Mouse (Mus musculus) adrenal gland, adult 2 months (tissue): ENCODE measurements around the gene Uhrf1bp1. TPM values are rescaled to one million over a fixed set of nuclear protein-coding genes. Genes with fewer than 3 reads are reported as not detected.
A peak's percentile ranks its signal among the peaks of the same experiment; 100 is the strongest.

Experiments
- DNase-seq: peaks from one replicate; pipeline ENCODE4 v3.0.0; 2021
- polyA plus RNA-seq: library from polyadenylated mRNA; depleted of rRNA; stranded (reverse); fragments of >200 nt; gene quantifications from 2 replicates; pipeline ENCODE4 v1.2.3, GENCODE M21; 2012
- total RNA-seq, 2 experiments: library from RNA; stranded (reverse); gene quantifications; 2 replicates each; pipeline ENCODE4 v1.2.3; 2021

Uhrf1bp1 gene
- total and polyA plus RNA-seq, 3 experiments: 15.0 to 38.7 (median 25.2) TPM

- DNase-seq: no peak
Observed at GRCm38 (mm10) chr17:27911371-27911770, 55.1 kb downstream of the Uhrf1bp1 start.

GRCm38 (mm10) chr17:27914742-27915141, 58.5 kb downstream of the Uhrf1bp1 start:
- no peak for DNase-seq

DNA sequence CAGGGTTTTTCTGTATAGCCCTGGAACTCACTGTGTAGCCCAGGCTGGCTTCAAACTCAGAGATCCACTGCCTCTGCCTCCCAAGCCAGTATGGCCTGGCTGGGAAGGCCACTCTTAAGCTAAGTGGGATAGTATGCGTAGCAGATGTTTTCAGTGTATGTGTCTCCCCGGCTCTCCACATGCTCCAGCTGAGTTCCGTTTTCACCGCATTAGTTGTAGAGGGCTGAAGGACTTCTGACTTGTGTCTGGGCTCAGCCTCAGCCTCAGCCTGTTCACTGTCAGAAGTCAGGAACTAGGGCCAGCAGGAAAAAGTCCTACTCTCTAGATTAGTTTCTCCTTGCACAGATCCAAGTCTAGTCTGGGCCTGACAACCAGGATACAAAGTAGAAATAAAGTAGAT, 60.1 kb downstream of the Uhrf1bp1 start:
- DNase-seq: no peak

- no peak for DNase-seq
Observed at GRCm38 (mm10) chr17:27920676-27921075, 64.4 kb downstream of the Uhrf1bp1 start.

GRCm38 (mm10) chr17:27922174-27922712, 66.0 kb downstream of the Uhrf1bp1 start:
- no peak for DNase-seq

GRCm38 (mm10) chr17:27925054-27925453, 68.8 kb downstream of the Uhrf1bp1 start:
- no peak for DNase-seq

GRCm38 (mm10) chr17:27925504-27925903, 69.3 kb downstream of the Uhrf1bp1 start:
- DNase-seq: no peak

- DNase-seq: no peak
Observed at GRCm38 (mm10) chr17:27930291-27930690, 74.0 kb downstream of the Uhrf1bp1 start.

DNA sequence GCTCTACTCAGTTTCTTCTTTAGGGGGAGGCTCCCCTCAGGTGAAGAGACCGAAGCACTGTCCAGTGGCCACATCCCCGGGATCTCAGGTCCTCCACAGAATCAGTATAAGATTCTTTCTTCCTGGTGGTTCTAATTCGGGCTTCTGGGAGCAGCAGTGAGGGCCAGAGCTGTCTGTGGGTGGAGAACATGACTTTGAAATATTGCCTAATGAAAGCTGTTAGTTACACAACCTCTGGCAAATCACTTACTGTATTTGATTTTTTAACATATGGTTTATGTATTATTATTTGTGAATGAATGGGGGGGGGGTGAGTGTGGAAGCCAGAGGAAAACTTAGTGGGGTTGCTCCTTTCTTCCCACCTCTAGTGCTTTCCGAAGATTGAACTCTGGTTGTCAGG, 75.6 kb downstream of the Uhrf1bp1 start:
- DNase-seq: no peak

- no peak for DNase-seq
Observed at GRCm38 (mm10) chr17:27934136-27934910, 78.1 kb downstream of the Uhrf1bp1 start.

DNA sequence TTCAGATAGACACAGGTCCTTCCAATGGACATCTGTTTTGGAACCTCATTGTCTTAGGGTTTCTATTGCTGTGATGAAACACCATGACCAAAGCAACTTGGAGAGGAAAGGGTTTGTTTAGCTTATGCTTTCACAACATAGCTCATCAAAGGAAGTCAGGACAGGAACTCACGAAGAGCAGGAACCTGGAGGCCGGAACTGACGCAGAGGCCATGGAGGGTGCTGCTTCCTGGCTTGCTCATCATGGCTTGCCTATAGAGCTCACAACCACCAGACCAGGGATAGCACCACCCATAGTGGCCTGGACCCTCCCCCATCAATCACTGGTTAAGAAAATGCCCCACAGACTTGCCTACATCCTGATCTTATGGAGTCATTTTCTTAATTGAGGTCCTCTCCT, 78.8 kb downstream of the Uhrf1bp1 start:
- no peak for DNase-seq

- no peak for DNase-seq
Observed at GRCm38 (mm10) chr17:27937054-27937615, 80.9 kb downstream of the Uhrf1bp1 start.

- DNase-seq: no peak
Observed at GRCm38 (mm10) chr17:27938121-27938754, 82.0 kb downstream of the Uhrf1bp1 start.

GRCm38 (mm10) chr17:27939028-27939427, 82.8 kb downstream of the Uhrf1bp1 start:
- no peak for DNase-seq

- DNase-seq: peak; percentile 26
Observed at GRCm38 (mm10) chr17:27940352-27940751, 84.1 kb downstream of the Uhrf1bp1 start.

GRCm38 (mm10) chr17:27941178-27941577, 84.9 kb downstream of the Uhrf1bp1 start:
- peak; percentile 25 for DNase-seq

GRCm38 (mm10) chr17:27941698-27942097, 85.5 kb downstream of the Uhrf1bp1 start:
- peak; percentile 32 for DNase-seq

DNA sequence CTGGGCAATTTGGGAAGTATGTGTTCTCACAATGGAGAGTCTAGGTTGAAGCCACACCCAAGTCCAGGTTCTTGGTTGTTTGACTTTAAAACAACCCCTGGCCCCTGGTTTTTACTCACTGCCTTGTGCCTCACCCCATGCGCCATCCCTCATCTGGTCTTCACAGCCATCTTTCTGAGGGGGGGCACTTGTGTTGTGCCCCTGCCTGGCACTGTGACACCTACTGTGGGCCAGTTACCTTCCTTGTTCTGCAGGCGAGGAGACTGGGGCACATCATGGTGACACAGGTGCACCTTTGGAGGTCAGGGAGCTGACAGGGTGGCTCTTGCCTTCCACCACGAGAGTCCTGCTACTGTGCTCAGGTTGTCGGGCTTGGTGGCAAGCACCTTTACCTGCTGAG, 85.9 kb downstream of the Uhrf1bp1 start:
- no peak for DNase-seq

- DNase-seq: peak; percentile 56
Observed at GRCm38 (mm10) chr17:27945546-27946216, 89.4 kb downstream of the Uhrf1bp1 start.

GRCm38 (mm10) chr17:27946371-27946770, 90.1 kb downstream of the Uhrf1bp1 start:
- no peak for DNase-seq

DNA sequence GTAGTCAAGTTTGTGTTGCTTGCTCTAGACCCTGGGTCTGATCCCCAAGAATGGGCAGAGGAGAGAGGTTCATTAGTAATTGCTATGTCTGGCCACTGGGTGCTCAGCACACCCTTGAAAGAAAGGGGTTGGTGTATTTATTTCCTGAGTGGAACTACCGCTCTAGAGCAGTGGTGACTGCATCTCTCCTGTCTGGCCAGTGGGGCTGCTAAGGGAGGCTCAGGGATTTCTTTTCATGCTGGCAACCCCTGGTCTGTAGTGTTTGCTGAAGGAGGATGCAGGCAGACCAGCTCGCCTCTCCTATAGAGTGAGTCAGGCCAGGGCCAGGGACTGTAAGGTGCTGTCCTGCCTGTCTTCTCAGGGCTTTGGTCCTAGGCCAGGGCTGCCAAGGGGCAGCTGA, 90.9 kb downstream of the Uhrf1bp1 start:
- DNase-seq: no peak
